Mouse (Mus musculus) ES-CJ7 (cell line): ENCODE data around the gene Eef1akmt4.

ENCODE experiments used
- DNase-seq: peaks from one replicate; pipeline ENCODE4 v3.0.0; 2011; ENCODE audit warnings: low read depth, low spot score

The Eef1akmt4 gene

DNA sequence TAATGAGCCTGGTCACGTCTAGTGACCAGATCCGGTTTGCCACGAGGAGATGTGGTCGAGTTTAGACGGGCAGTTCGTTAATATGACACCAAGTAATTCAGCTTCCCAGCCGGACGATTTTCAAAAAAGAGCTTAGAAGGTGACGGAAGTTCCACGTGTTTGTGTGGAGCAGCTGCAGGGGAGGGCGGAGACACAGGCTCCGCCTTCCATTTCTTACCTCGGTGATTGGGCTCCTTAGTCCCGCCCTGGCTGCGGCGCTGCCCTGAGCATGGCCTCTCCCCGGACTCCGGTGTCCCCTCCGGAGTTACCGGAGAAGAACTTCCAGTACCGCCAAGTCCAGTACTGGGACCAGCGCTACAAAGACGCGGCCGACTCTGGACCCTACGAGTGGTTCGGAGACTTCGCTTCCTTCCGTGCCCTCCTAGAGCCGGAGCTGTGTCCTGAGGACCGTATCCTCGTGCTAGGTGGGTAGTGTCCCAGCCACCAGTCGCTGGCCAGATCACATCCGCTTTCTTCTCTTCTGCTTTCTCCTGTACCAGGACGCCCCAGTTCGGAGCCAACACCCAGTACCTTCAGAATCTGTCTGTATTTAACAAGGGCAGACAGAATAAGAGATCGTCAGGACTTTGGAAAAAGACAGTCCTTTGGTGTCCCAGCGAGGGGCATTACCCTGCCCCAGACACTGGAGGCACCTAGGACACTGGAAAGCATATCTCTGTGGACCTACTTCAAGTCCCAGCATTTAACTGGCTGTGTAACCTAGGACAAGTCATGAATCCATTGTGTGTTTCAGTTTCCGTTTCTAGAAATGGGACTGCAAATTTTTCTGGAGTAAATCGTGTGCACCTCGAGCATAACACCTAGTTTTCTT lies at the start of gene Eef1akmt4, which contains the start of the genes Gm49333 and Alg3:
Gene Eef1akmt4, plus strand, starts transcription at position 237 of the 871 bp plus-strand sequence.
Gene Gm49333, plus strand, starts transcription at position 254 of the 871 bp plus-strand sequence.
Gene Alg3, minus strand, starts transcription at position 379 of the 871 bp plus-strand sequence.
- DNase-seq = peak; percentile 95

DNA sequence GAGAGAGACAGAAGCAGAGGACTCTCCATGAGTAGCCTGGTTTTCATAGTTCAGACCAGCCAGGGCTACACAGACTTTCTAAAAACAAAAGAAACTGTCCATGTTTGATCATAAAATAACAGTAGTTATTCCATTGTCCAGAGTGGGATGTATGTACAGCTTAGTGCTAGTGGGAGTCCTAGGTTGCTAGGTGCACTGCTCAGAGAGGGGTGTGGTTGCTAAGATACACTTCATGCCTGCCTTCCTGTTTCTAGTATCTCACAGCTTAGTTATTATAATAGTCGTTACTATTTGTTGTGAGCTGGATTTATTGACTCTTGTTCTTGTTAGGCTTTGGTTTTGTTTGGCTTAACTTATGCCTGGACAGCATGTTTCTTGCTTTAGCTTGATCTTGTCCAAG lies 46.3 kb upstream of the Eef1akmt4 start:
- no peak for DNase-seq

GRCm38 (mm10) chr16:20589366-20589938 lies 21.9 kb upstream of the Eef1akmt4 start, which contains the start of gene Vwa5b2:
Gene Vwa5b2, plus strand, starts transcription at chr16:20589471.
- no peak for DNase-seq

GRCm38 (mm10) chr16:20589939-20590679 lies 21.3 kb upstream of the Eef1akmt4 start:
- DNase-seq = peak; percentile 41

- DNase-seq = no peak
Observed at GRCm38 (mm10) chr16:20590680-20591038, 20.7 kb upstream of the Eef1akmt4 start.

- no peak for DNase-seq
Observed at GRCm38 (mm10) chr16:20591076-20591705, 20.2 kb upstream of the Eef1akmt4 start.

GRCm38 (mm10) chr16:20595060-20595673 lies 16.2 kb upstream of the Eef1akmt4 start:
- no peak for DNase-seq

DNA sequence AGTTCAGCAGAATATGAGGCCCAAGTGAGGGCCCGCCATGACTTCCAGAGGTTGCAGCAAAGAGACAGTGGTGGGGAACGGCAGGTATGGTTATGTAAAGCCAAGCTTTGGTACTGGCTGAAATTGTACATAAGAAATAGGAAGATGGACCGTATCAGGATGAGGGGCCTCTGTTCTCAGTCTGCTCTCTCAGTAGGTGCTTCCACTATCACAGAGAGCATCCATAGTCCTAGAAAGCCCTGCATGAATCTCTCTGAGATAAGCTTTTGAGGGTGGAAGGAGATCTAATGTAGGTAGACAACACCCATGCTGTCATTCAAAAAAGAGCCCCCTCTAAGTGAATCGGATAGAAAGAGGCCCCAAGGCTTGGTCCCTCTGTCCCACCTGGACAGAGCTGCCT lies 15.7 kb upstream of the Eef1akmt4 start:
- no peak for DNase-seq

DNA sequence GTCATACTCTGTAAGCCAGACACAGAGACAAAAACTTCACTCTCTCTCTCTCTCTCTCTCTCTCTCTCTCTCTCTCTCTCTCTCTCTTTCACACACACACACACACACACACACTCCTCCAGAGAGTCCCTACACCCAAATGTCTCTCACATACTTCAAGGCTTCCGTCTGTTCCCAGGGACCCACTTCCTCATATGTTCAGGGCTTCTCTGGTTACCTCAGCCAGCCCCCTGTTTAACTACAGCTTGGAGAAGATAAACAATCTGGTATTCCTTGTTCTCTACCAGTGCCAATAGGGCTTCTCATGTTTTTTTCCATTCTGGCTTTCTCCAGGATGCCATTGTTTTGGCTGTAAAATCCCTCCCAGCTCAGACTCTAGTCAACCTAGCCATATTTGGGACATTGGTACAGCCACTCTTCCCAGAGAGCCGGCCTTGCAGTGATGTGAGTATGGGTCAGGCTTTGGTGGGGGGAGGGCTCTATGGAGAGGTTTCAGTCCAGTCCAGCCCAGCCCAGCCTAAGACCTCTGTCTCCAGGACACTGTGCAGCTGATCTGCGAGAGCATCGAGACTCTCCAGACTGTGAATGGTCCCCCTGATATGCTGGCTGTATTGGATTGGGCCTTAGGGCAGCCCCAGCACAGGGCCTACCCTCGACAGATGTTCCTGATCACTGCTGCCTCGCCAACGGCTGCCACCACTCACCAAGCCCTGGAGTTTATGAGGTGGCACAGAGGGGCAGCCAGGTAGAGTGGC lies 14.5 kb upstream of the Eef1akmt4 start:
- no peak for DNase-seq

GRCm38 (mm10) chr16:20600511-20600910 lies 10.9 kb upstream of the Eef1akmt4 start:
- no peak for DNase-seq

DNA sequence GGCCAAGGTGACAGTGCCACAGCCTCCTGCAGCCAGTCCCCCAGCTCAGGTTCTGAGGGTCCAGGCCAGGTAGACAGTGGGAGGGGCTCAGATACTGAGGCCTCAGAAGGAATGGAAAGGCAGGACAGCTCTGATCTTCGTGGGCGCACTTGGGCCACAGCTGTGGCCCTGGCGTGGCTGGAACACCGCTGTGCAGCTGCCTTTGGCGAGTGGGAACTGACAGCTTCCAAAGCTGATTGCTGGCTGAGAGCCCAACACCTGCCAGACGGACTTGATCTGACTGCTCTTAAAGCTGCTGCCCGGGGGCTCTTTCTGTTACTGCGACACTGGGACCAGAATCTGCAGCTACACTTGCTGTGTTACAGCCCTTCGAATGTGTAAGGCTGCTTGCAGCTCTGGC lies 6.7 kb upstream of the Eef1akmt4 start:
- DNase-seq = no peak

DNA sequence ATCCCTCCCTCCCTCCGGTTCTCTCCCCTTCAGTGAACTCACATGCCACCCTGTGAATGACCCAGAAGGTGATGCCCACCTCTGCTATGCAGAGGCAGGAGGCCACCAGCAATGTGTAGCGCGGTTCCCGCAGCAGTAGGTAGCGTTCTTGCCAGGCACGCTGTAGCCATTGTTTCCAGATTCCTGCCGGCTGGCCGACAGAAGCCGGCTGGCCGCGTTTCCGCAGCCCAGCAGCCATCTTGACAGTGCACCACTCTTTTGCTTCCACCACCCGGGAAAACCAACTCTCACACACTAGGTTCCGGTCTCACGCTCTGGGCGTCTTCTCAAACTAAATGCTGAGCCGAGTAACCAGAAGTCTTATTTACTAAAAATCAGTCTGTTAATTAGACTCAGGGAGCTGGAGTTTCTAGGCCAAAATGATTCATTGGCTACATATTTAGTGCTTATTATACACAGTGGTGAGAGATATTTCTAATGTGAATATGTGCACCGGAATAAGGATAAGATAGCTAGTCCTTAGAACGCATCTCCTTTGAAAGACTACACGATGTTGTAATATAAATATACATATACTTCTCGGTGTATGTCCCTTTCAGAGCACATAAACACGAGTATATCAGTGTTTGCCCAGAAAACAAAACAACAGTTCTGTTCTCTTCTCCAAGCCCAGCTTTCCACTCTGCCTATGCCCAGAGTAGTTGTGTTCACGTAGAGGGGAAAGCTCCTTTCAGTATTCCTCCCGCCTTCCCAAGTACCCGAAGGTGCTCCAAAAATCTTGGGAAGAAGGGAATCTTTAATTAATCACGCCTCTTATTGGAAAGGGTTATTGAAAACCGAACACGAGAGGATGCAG lies 664 bp upstream of the Eef1akmt4 start:
- DNase-seq = peak; percentile 91

- no peak for DNase-seq
Observed at GRCm38 (mm10) chr16:20619541-20620398, 8.4 kb downstream of the Eef1akmt4 start.

DNA sequence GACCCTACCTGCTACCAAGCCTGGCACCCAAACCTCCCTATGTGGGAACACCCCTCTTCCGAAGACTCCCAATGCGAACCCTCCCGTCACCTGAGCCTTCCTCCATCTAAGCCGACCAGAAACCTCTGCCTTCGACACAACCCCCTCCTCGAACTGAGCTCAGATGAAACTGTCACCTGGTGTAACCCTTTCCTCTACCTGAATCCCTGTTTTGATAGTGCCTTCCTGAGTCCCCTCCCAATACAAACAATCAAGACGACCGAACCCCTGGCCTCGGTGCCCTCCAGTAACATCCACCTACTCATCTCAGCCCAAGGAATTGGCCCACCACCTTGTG lies 9.0 kb downstream of the Eef1akmt4 start:
- DNase-seq = no peak

GRCm38 (mm10) chr16:20620751-20621190 lies 9.4 kb downstream of the Eef1akmt4 start:
- DNase-seq = no peak

DNA sequence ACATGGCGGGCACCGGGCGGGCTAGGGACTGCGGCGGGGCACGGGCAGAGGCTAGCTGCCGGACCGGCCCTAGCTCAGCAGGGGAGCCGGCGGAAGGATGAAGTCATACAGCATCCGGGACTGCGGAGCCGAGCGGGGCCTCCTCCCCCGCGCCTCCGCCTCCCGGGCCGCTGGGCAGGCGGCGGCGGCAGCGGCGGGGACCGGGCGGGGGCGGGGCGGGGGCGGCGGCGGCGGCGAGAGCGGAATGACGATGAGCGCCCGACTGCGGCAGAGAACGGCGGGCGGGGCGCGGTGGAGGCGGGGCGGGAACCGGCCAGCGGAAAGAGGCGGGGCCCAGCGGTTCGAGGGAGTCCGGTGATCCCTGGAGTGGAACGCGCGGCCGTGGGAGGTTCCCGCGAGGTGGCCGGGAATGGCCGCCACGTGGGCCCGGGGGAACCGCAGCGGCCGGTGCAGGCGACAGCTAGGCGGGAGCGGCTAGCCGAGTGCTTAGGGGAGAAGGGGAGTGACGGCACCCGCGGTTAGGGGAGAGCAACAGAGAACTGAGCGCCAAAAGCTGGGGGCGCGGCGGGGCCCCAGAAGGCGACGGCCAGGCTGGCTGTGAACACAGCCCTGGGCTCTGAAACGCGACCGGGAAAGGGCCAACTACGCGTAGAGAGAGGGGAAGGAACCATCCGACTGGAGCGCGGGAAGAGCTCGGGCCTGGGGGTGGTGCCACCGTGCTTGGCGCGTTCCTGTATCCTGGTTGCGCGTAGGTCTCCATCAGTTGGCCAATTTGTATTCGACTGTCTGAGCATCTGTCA lies 10.0 kb downstream of the Eef1akmt4 start, which contains the start of gene Camk2n2:
Gene Camk2n2, minus strand, starts transcription at position 97 of the 800 bp plus-strand sequence.
- DNase-seq = peak; percentile 32

DNA sequence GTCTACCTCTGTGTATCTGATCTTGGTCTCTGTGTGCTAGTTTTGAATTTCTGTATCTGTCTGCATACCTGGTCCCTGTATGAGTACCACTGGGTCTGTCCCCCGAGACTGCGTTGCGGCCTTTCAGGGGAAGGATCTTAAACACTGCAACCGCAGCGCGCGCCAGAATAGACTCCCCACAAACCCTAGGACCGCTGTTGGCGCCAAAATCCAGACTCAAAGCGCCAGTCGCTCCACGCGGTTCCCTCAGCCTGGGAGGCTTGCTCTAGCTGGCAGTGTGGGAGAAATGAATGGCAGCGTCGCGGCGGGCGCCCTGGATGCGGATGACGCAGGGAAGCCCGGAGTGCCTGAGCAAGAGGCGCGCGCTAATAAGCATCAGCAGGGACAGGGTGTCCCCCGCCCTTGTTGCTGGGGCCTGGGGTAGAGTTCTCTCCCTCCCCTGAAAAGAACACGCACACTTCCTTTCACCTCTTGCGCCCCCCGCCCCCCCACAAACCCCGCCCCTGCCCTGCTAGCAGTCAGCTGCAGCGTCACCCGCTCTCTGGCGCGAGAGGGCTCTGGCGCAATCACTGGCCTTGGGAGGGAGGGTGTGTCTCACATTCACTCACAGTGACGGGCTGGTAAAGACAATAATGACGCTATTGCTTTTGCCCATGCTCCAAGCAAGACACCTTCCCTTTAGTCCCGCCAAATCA lies 10.7 kb downstream of the Eef1akmt4 start:
- peak; percentile 91 for DNase-seq
